Mouse (Mus musculus): Measurements from ENCODE around the gene Kdm5b. TPM values are rescaled to one million over a fixed set of nuclear protein-coding genes. Genes with fewer than 3 reads are reported as not detected.

Gene Kdm5b
- polyA plus RNA-seq, 1 experiment from 2014 or later = 74.0 TPM

GRCm38 (mm10) chr1:134556671-134557218 lies 3.2 kb upstream of the Kdm5b start:
- H3K27ac ChIP-seq (ENCODE audit: low read depth, low read length) = peak overlapping the region; percentile 75
- peaks cover 4% of the 10 kb centered on the region; the same call in 1 of the 2 replicates for H3K27me3 ChIP-seq (ENCODE audit: control insufficient read depth, insufficient read depth, low read length)
- DNase-seq (ENCODE audit: low spot score, missing footprints) (peak; percentile 99), ATAC-seq (ENCODE audit: low FRiP score) (peak; percentile 97)
- peak overlapping the region; percentile 62 for H3K4me3 ChIP-seq (ENCODE audit: low read depth, low read length)
- 0% methylated on average over 35 of the region's 35 CpGs for WGBS
- H3K4me2 ChIP-seq = peak overlapping the region; percentile 90
- H3K9me3 ChIP-seq (ENCODE audit: control insufficient read depth, low read length) = no peaks in the 10 kb centered on the region
- H3K36me3 ChIP-seq (ENCODE audit: control insufficient read depth, insufficient read depth, low read length) = no peaks in the 10 kb centered on the region
- H3K4me1 ChIP-seq (ENCODE audit: control insufficient read depth, insufficient read depth, low read length) = peaks cover 7% of the 10 kb centered on the region
- peak overlapping the region; percentile 80 for H3K9ac ChIP-seq (ENCODE audit: low read length)

DNA sequence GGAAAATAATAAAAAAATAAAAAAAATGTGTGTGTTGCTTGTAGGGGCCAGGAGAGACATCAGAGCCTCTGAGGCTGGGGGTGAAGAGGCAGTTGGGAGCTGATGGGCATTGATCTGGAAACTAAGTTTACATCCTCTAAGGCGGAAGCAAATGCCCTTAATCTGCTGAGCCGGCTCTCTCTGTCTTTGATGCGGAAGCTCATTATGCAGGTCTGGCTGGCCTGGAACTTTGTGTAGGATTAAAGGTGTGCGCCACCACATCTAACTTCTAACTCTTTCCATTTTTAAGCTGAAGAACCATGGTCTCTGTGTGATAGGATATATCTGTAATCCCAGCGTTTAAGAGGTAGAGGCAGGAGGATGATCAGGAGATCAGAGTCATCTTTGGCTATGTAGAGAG lies 1.5 kb upstream of the Kdm5b start:
- Histone ChIP-seq H3K4me1 (ENCODE audit: control insufficient read depth, insufficient read depth, low read length) (peaks cover 15% of the 10 kb centered on the region), H3K36me3 (ENCODE audit: control insufficient read depth, insufficient read depth, low read length) (no peaks in the 10 kb centered on the region), H3K9me3 (ENCODE audit: control insufficient read depth, low read length) (no peaks in the 10 kb centered on the region), H3K27ac (ENCODE audit: low read depth, low read length) (no peak overlapping the region), H3K27me3 (ENCODE audit: control insufficient read depth, insufficient read depth, low read length) (peaks cover 4% of the 10 kb centered on the region; the same call in 1 of the 2 replicates), H3K4me3 (ENCODE audit: low read depth, low read length) (no peak overlapping the region), H3K9ac (ENCODE audit: low read length) (no peak overlapping the region), H3K4me2 (no peak overlapping the region)
- no peak for ATAC-seq (ENCODE audit: low FRiP score)
- WGBS = 24% methylated on average over 5 of the region's 5 CpGs
- peak; percentile 49 for DNase-seq (ENCODE audit: low spot score, missing footprints)

DNA sequence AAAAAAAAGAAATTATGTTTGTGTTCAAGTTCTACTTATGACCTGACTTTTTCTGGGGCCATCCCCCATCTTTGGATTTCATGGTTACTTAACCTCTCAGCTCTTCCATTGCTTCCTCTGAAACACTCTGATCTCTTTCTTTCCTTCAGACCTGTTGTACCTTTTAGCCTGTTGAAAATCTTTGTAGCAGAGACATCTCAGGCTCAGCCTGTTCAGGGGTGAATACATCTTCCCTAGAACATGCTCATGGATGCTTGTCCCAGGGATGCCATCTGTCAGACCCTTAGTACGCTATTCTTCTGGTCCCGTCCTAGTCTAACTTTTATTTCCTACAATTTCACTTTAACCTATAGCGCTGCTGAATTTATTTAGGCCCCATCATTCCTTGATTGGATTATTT lies 745 bp upstream of the Kdm5b start:
- no peak overlapping the region for H3K9ac ChIP-seq (ENCODE audit: low read length)
- H3K27ac ChIP-seq (ENCODE audit: low read depth, low read length) = no peak overlapping the region
- H3K27me3 ChIP-seq (ENCODE audit: control insufficient read depth, insufficient read depth, low read length) = peaks cover 4% of the 10 kb centered on the region; the same call in 1 of the 2 replicates
- H3K4me1 ChIP-seq (ENCODE audit: control insufficient read depth, insufficient read depth, low read length) = peaks cover 17% of the 10 kb centered on the region
- H3K4me3 ChIP-seq (ENCODE audit: low read depth, low read length) = no peak overlapping the region
- H3K36me3 ChIP-seq (ENCODE audit: control insufficient read depth, insufficient read depth, low read length) = no peaks in the 10 kb centered on the region
- no peaks in the 10 kb centered on the region for H3K9me3 ChIP-seq (ENCODE audit: control insufficient read depth, low read length)
- ATAC-seq (ENCODE audit: low FRiP score) = no peak
- peak; percentile 70 for DNase-seq (ENCODE audit: low spot score, missing footprints)
- H3K4me2 ChIP-seq = no peak overlapping the region
- 74% methylated on average over 3 of the region's 3 CpGs for WGBS

GRCm38 (mm10) chr1:134560396-134560795 lies 425 bp downstream of the Kdm5b start:
- Histone ChIP-seq H3K27ac (ENCODE audit: low read depth, low read length) (peak overlapping the region; percentile 89), H3K9me3 (ENCODE audit: control insufficient read depth, low read length) (no peaks in the 10 kb centered on the region), H3K4me1 (ENCODE audit: control insufficient read depth, insufficient read depth, low read length) (peaks cover 17% of the 10 kb centered on the region), H3K27me3 (ENCODE audit: control insufficient read depth, insufficient read depth, low read length) (peaks cover 4% of the 10 kb centered on the region; the same call in 1 of the 2 replicates), H3K36me3 (ENCODE audit: control insufficient read depth, insufficient read depth, low read length) (no peaks in the 10 kb centered on the region), H3K4me2 (peak overlapping the region; percentile 72), H3K4me3 (ENCODE audit: low read depth, low read length) (peak overlapping the region; percentile 100), H3K9ac (ENCODE audit: low read length) (peak overlapping the region; percentile 99)
- ATAC-seq (ENCODE audit: low FRiP score) (peak; percentile 1; the same call in 1 of the 2 replicates), DNase-seq (ENCODE audit: low spot score, missing footprints) (no peak)
- WGBS = under 1% methylated on average over 46 of the region's 50 CpGs

- DNase-seq (ENCODE audit: low spot score, missing footprints) = peak; percentile 95
- 1% methylated on average over 65 of the region's 76 CpGs for WGBS
- no peaks in the 10 kb centered on the region for H3K27me3 ChIP-seq (ENCODE audit: control insufficient read depth, insufficient read depth, low read length)
- peak overlapping the region; percentile 99 for H3K9ac ChIP-seq (ENCODE audit: low read length)
- no peaks in the 10 kb centered on the region for H3K9me3 ChIP-seq (ENCODE audit: control insufficient read depth, low read length)
- peaks cover 15% of the 10 kb centered on the region; the same call in 1 of the 2 replicates for H3K4me1 ChIP-seq (ENCODE audit: control insufficient read depth, insufficient read depth, low read length)
- H3K4me3 ChIP-seq (ENCODE audit: low read depth, low read length) = peak overlapping the region; percentile 100
- ATAC-seq (ENCODE audit: low FRiP score) = peak; percentile 33
- peak overlapping the region; percentile 89 for H3K27ac ChIP-seq (ENCODE audit: low read depth, low read length)
- H3K4me2 ChIP-seq = peak overlapping the region; percentile 72
- H3K36me3 ChIP-seq (ENCODE audit: control insufficient read depth, insufficient read depth, low read length) = no peaks in the 10 kb centered on the region
Measured at GRCm38 (mm10) chr1:134560801-134561769, 1.1 kb downstream of the Kdm5b start.

DNA sequence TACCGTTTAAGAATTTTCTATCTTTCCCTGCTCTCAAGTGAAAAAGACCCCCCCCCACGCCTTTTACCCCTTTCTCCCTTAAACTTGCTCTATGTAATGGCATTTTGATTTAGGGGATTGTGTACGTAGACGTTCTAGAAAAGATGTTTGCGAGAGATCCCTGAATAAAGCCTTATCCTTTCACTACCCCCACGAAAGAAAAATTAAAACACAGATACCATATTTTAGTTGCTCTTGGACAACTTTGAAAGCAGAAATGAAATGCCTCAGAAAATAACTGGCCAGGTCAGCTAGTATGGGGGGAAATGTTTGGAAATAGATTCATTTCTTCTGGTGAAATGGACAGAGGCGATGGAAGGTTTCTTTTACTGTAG lies 1.8 kb downstream of the Kdm5b start:
- no peak overlapping the region for H3K27ac ChIP-seq (ENCODE audit: low read depth, low read length)
- no peak for DNase-seq (ENCODE audit: low spot score, missing footprints)
- no peaks in the 10 kb centered on the region for H3K36me3 ChIP-seq (ENCODE audit: control insufficient read depth, insufficient read depth, low read length)
- H3K27me3 ChIP-seq (ENCODE audit: control insufficient read depth, insufficient read depth, low read length) = no peaks in the 10 kb centered on the region
- peaks cover 13% of the 10 kb centered on the region; the same call in 1 of the 2 replicates for H3K4me1 ChIP-seq (ENCODE audit: control insufficient read depth, insufficient read depth, low read length)
- ATAC-seq (ENCODE audit: low FRiP score) = no peak
- peak overlapping the region; percentile 100 for H3K4me3 ChIP-seq (ENCODE audit: low read depth, low read length)
- peak overlapping the region; percentile 72 for H3K4me2 ChIP-seq
- 8% methylated on average over 7 of the region's 7 CpGs for WGBS
- no peaks in the 10 kb centered on the region for H3K9me3 ChIP-seq (ENCODE audit: control insufficient read depth, low read length)
- peak overlapping the region; percentile 99 for H3K9ac ChIP-seq (ENCODE audit: low read length)

- peak overlapping the region; percentile 99 for H3K9ac ChIP-seq (ENCODE audit: low read length)
- no peak for ATAC-seq (ENCODE audit: low FRiP score)
- H3K4me3 ChIP-seq (ENCODE audit: low read depth, low read length) = peak overlapping the region; percentile 100
Measured at GRCm38 (mm10) chr1:134562457-134562856, 2.5 kb downstream of the Kdm5b start.

GRCm38 (mm10) chr1:134563726-134564125 lies 3.8 kb downstream of the Kdm5b start:
- H3K27ac ChIP-seq (ENCODE audit: low read depth, low read length) = no peak overlapping the region
- WGBS = 85% methylated on average over 3 of the region's 3 CpGs
- H3K9me3 ChIP-seq (ENCODE audit: control insufficient read depth, low read length) = no peaks in the 10 kb centered on the region
- peaks cover 10% of the 10 kb centered on the region; the same call in 1 of the 2 replicates for H3K4me1 ChIP-seq (ENCODE audit: control insufficient read depth, insufficient read depth, low read length)
- ATAC-seq (ENCODE audit: low FRiP score) (no peak), DNase-seq (ENCODE audit: low spot score, missing footprints) (peak; percentile 78)
- no peaks in the 10 kb centered on the region for H3K27me3 ChIP-seq (ENCODE audit: control insufficient read depth, insufficient read depth, low read length)
- no peak overlapping the region for H3K4me3 ChIP-seq (ENCODE audit: low read depth, low read length)
- no peak overlapping the region for H3K4me2 ChIP-seq
- no peak overlapping the region for H3K9ac ChIP-seq (ENCODE audit: low read length)
- no peaks in the 10 kb centered on the region for H3K36me3 ChIP-seq (ENCODE audit: control insufficient read depth, insufficient read depth, low read length)

More at GRCm38 (mm10) chr1:134562457-134562856, 2.5 kb downstream of the Kdm5b start:
- Histone ChIP-seq H3K4me1 (ENCODE audit: control insufficient read depth, insufficient read depth, low read length) (peaks cover 10% of the 10 kb centered on the region; the same call in 1 of the 2 replicates), H3K4me2 (peak overlapping the region; percentile 72), H3K36me3 (ENCODE audit: control insufficient read depth, insufficient read depth, low read length) (no peaks in the 10 kb centered on the region), H3K27ac (ENCODE audit: low read depth, low read length) (no peak overlapping the region), H3K27me3 (ENCODE audit: control insufficient read depth, insufficient read depth, low read length) (no peaks in the 10 kb centered on the region), H3K9me3 (ENCODE audit: control insufficient read depth, low read length) (no peaks in the 10 kb centered on the region)
- DNase-seq (ENCODE audit: low spot score, missing footprints) = peak; percentile 84

- WGBS = 41% methylated on average over 1 of the region's 1 CpGs
- Histone ChIP-seq H3K9ac (ENCODE audit: low read length) (no peak overlapping the region), H3K4me1 (ENCODE audit: control insufficient read depth, insufficient read depth, low read length) (peaks cover 3% of the 10 kb centered on the region; the same call in 1 of the 2 replicates), H3K4me2 (no peak overlapping the region), H3K36me3 (ENCODE audit: control insufficient read depth, insufficient read depth, low read length) (no peaks in the 10 kb centered on the region), H3K4me3 (ENCODE audit: low read depth, low read length) (no peak overlapping the region), H3K27me3 (ENCODE audit: control insufficient read depth, insufficient read depth, low read length) (no peaks in the 10 kb centered on the region), H3K9me3 (ENCODE audit: control insufficient read depth, low read length) (no peaks in the 10 kb centered on the region), H3K27ac (ENCODE audit: low read depth, low read length) (no peak overlapping the region)
- DNase-seq (ENCODE audit: low spot score, missing footprints) (no peak), ATAC-seq (ENCODE audit: low FRiP score) (no peak)
Measured at GRCm38 (mm10) chr1:134567511-134567910, 7.5 kb downstream of the Kdm5b start.
